Mouse (Mus musculus): ENCODE data around the gene F2rl1. TPM values are rescaled to one million over a fixed set of nuclear protein-coding genes. Genes with fewer than 3 reads are reported as not detected.
A peak's percentile ranks its signal among the peaks of the same experiment; 100 is the strongest.

F2rl1 gene
- total RNA-seq (2021) = under 1 TPM; 0.55 to 0.78 TPM
- long read RNA-seq, experiment 1 = 0 reads
- long read RNA-seq, experiment 2 = 0 reads

DNA sequence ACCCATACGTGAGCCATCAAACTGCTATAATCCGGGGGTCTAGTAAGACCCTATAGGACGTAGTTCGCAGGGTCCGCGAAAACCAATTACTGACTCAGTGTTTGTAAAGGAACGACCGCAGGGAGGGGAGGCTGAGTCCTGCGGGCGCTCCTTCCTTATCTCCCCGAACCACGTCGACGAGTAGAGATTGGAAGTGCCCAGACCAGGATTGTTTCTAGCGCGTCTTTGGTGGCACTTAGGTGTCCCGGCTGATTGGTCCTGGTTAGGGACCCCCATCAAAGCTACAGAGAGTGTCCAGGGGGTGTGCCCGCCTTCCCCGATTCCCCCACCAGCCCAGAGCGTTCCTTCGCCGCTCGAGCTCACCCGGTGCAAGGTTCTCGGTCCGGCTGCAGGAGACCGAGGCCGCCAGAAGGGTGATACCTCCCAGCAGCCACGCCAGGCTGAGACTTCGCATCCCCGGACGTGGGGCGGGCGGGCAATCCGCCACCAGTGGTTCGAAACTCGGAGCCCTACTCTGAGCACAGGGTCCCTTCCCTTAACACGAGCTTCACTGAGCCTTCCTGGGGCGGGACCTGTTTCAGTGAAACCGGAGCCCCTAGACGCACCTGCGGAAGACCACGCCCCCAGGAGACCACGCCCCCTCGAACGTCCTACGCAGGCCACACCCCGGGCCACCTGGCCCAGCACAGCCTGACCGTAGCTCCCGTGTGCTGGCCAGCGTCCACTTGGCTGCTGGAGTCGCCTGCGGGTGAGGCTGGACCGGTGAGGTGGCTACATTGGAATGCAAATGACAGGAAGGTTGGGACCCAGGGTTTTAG is at the start of gene F2rl1:
F2rl1 (minus strand) TSS at position 554 of the 818 bp plus-strand sequence.
- intact Hi-C loops (cut with DNase I) = no loop called here
- DNase-seq = peak; percentile 46 to 47

DNA sequence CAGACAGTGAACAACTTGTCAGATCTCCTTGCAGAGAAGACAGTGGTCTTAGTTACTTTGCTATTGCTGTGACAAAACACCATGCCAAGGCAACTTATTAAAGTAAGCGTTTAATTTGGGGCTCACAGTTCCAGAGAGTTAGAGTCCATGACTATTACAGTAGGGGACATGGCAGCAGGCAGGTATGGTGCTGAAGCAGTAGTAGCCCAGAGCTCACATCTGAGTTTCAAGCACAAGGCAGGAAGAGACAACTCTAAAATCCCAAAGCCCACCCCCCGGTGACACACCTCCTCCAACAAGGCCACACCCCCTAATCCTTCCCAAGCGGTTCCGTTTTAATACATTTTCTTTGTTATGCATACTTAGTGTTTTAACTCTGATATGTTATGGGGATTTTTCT is 45.9 kb upstream of the F2rl1 start:
- DNase-seq = no peak

DNA sequence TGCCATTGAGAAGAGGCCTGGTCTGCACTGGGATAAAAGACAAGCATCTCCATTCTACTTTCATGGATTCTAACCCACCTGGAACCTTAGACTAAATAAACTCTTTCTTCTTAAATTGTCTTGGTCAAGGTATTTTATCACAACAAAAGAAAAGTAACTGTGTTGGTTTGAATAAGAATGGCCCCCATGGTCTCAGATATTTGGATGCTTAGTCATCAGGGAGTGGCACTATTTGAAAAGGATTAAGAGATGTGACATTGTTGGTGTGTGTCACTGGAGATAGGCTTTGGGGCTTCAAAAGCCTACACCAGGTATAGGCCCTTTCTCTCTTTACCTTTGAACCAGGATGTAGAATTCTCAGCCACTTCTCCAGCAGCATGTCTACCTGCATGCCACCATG is 44.3 kb upstream of the F2rl1 start:
- no peak for DNase-seq
- intact Hi-C loops (cut with DNase I) = no loop called here

More for the DNA sequence above, 45.9 kb upstream of the F2rl1 start:
- intact Hi-C loops (cut with DNase I) = no loop called here

DNA sequence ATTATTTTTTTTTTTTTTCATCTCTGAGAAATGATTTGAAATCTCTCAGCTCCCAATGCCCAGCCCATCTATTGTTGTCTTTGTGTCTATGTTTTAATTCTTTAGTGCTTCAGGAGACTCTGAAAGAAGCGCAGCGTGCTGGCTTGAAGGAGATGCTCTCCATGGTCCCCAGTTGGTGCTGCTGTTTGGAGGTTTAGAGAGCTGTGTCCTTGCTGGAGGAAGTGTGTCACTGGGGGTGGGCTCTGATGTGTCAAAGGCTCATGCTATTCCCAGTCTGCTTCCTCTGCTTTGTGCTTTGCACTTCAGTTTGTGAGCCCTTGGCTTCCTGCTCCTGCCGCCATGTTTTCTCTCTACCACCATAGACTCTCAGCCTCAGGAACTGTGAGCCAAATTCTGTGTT is 43.3 kb upstream of the F2rl1 start:
- no peak for DNase-seq
- intact Hi-C loops (cut with DNase I) = no loop called here

DNA sequence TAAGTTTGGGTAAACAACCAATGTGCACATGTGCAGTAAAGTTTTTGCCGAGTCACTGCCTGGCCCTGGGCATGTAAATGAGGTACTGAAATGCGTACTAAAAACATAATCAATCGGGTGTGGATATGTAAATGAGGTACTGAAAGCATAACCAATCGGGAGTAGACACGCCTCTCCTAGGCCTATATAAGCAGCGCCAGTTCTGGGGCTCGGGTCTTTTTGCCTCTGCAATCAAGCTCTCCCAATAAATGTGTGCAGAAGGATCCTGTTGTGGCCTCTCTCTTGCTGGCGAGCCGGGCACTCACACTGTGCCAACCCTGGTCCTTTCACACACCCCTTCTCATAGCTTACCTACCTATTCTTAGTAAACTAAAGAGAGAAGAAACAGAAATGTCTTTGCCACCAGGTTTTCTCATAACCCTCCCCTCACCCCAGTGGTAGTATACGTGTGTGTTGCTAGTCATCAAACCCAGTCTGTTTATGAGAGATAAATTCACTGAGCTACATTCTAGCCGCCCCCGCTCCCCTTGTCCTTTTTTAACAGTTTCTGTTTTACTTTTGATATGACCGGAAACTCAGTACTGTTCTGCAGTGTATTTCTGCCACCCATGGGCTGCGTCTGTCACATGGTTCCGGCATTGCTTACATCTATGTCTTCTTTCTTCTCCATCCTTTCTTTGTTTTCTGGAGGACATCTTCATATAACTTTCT is 42.0 kb upstream of the F2rl1 start:
- DNase-seq = no peak
- intact Hi-C loops (cut with DNase I) = no loop called here

DNA sequence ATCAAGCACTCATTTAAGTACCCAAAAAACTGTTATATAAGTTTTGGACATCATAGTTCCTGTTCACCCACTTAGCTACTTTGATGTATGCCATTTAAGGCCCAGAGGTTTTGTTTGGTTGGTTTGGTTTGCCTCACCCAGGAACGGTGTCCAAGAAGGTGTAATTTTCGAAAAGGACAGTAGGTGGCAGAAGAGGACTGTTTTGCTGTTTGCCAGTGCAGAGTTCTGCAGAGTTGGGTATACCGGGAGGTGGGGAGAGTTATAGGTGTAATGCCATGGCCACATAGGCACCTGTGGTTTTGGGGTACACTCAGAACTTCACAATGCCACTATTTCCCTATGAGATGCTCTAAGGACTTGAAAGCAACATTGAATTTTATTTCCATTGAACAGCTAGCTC is 38.7 kb upstream of the F2rl1 start:
- intact Hi-C loops (cut with DNase I) = loop anchor here (1.0 to 5.0 kb wide), 4 partner anchors 54 to 329 kb away; partner anchors contain the start of gene F2r
- DNase-seq = peak; percentile 66 to 88

DNA sequence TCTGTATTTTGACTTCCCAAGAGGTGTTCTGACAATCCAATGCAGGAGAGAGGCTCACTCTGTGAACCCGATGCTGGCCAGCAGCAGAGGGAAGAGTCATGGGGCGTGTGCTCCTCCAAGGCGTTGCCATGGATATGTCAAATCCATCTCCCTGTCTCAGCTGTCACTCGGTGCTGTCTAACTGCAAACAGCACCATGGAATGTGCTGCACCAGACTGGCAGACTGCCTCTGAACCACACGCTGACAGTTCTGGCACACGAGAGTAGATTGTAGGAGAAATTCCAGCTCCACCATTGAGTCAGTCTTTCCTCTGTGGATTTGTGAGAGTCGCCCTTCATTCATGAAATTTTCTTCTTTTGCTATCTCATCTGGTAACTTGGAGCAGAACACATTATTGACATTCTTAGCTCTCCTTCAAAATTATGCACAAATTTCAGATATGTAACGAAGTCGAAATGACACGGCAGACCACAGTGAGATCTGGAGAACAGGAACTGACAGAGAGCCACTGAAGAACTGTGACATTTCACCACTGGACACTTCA is 38.1 kb upstream of the F2rl1 start:
- intact Hi-C loops (cut with DNase I) = loop anchor here (1.0 to 5.0 kb wide), 4 partner anchors 54 to 330 kb away; partner anchors contain the start of gene F2r
- DNase-seq = peak in 1 of 2 experiments; percentile 20

DNA sequence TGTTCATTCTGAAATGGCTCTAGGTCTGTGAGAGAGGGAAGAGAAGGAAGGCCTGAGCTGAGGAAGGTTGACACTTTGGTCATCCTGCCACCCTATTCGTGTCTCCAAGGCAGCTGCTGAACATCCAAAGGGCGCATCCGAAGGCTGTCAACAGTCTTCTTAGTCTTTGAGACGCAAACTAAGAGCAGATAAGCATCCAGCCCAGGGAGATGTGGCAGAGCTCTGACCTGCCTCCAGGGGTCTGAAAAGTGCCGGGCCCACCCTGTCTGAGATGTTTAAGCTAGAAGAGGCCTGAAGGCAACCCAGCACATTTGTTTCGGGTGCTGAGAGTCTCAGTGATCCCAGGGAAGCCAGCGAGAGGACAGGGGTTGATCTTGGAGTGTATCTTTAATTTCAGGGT is 32.3 kb upstream of the F2rl1 start:
- no peak for DNase-seq
- intact Hi-C loops (cut with DNase I) = no loop called here

DNA sequence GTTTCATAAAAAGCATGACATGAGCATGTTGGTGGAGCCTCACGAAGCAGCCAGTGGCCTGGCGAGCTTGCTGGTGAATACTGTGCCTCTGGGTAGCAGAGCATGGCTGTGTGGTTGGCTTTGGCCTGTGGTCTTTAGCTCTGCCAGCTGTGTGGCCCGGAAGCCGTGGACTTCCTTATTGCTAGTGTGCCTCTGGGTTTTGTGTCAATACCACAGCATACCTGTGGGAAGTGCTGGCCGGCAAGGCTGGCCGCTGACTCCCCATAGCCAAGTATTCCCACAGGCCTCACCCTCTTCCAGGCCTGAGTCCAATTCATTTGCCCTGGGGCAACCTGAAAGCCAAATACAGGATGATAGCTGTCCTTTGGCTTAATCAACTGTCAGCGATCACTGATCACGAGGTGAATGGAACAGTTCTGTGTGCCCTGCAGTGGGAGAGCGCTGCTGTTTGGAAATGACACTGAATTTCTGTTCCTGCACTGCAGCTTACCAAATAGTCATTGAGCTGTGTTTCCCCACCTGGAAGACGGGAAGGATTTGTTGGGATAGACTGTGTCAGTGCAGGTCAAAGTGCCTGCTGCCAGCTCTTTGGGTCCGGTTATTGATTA is 29.0 kb upstream of the F2rl1 start:
- no peak for DNase-seq
- intact Hi-C loops (cut with DNase I) = no loop called here

DNA sequence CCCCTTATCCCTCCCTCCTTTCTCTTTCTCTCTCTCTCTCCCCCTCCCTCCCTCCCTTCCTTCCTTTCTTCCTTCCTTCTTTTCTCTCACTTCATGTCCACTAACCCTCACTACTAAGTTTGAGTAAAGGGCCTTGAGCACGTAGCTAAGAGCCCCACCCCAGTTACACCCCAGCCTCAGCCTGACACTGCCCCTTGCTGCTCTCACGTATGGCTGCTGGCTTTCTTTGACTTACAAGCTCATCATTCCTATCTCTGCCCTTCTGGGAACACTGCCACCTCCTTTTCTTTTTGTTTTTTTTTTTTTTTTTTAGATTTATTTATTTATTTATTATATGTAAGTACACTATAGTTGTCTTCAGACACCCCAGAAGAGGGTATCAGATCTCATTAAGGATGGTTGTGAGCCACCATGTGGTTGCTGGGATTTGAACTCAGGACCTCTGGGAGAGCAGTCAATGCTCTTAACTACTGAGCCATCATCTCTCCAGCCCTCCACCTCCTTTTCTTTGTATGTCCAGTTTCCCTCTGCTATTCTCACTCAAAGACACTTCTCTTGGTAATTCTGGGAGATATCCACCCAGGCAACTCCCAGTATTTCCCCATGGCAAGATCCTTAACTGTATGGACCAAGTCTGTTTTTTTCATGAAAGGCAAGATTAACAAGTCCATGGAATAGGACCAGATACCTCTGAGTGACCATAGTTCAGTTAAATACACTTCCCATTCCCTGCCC is 25.8 kb upstream of the F2rl1 start:
- intact Hi-C loops (cut with DNase I) = no loop called here

DNA sequence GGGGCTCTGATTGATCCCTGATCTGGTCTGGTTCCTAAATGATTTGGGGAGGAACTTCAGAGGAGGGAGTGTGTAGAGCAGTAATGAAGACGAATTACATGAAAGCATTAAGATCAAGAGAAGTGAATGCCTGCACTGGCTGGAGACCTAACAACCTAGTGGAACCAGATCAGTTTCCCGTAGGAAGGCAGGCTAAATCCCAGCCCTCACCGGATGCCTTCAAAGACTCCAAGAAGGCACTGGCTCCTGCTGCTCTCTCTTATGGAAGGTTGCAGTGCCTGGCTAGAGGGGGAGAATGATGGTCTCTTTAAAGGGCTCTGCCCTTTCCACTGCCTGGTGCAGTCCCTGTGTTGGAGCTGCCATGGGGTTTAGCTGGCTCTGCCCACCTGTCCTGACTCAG is 24.4 kb upstream of the F2rl1 start:
- DNase-seq = no peak

More for the DNA sequence above, 25.8 kb upstream of the F2rl1 start:
- DNase-seq = no peak

DNA sequence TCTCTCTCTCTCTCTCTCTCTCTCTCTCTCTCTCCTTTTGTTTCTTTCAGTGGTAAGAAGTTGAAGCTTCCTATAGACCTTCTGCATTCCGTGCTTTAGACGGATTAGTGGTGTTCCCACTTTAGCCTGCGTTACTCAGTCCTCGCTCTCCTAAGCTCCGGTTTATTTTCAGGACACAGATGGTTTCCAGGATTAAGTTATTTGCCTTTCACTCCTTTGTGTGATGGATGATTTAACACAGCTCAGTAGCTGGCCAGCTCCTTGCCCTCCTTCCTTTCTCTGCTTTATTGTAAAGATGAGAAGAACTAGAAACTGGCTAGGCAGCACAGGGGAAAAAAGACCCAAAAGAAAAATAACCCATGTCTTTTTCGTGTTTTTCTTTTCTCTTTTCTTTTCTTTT is 23.8 kb upstream of the F2rl1 start:
- intact Hi-C loops (cut with DNase I) = no loop called here
- DNase-seq = no peak

More for the DNA sequence above, 24.4 kb upstream of the F2rl1 start:
- intact Hi-C loops (cut with DNase I) = no loop called here

DNA sequence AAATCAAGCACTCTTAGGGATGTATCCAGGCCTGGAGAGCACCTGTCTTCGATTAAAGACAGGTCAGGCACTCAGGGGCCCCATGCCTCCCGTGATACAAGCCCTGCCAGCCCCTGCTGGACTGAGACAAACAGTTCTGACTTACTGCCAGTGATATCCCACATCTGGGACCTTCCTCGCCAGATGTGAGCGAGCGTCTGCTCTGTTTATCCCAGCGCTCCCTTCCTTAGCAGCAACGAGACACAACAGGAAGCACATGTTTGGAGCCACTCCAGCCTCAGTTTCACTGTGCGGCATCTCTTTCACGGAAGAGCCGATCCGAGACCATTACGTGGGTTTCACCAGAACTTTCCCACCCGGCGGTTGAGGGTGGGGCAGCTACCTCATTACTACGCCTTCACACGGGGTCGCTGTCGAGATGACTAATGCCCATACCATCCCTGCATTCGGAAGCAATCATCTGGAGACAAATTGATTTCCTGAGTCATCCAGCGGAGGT is 23.3 kb upstream of the F2rl1 start:
- peak; percentile 42 to 57 for DNase-seq
- intact Hi-C loops (cut with DNase I) = no loop called here

DNA sequence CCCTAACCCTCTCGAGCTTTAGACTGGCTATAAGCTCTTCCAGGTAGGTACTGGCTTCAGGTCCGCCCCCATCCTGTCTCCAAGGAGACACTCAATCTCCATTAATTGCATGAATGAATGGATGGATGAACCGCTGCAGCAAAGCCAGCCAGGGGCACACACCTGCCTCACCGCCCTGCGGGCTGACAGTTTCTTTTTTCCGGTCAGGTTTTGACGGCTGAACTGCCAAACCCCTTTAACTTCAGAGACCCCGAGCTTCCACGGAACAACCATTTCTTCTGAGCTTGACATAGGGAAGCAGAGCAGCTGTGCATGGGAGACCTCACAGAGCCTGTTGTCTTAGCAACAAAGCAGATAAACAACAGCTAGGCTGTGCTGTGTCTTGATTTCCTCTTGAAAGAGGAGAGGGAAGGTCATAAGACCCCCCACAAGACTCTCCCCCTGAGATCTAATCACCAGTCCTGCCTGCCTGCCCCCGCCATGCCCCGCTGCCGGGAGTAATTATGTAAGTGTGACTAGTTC is 22.1 kb upstream of the F2rl1 start:
- no peak for DNase-seq
- intact Hi-C loops (cut with DNase I) = no loop called here

DNA sequence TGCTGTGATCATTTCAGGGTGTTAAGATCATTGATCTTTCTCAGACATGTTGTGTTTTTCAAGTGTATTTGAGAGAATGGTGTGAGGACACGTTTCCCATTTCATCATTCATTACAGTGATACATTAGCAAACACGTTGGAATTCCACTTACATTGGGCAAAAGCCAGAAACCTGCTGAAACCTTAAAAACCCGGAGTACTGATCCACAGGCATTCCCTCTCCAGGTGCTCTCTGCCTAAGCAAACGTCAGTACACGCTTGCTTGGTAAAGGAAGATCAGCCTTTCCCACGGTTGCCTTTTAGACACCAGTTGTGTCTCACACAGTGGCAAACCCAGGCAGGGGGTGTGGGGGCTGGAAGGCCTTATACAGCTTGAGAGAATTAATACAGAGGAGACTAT is 21.2 kb upstream of the F2rl1 start:
- DNase-seq = no peak
- intact Hi-C loops (cut with DNase I) = no loop called here

DNA sequence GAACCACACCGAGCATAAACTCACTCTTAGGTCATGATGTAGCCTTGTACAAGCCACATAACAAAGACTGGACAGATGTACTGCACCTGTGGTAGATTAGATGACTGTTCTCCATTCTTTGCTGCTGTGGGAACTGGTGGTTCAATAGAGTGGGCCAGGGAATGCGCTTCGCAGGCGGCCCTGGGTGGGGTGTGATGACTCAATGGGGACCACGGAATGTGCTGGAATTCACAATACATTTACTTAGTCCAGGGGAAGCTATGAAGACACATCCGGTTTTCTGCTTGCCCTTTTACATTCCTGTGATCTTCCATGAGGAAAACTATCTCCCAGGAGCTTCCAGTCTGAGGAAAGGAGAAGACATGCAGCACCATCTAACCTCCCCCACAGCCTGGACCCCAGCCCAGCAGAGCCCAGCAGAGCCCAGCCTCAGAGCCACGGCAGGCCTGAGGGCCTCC is 20.7 kb upstream of the F2rl1 start:
- no peak for DNase-seq
- intact Hi-C loops (cut with DNase I) = no loop called here

DNA sequence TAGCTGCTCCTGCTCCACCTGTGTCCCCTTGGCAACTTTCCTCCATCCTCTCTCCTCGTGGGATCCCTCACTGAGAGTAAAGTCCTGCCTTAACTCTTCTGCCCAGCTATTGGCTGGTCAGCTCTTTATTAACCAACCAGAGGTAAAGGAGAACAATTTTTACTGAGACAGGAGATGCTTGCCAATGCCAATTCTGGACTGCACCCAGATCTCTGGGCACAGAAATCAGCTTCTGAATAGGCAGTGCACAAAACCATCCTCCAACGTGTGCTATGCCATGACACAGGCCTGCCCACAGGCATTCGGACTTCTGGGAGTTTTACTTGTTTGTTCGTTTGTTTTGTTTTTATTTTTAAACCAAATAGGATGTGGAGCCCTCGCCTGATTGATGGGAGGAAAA is 13.0 kb upstream of the F2rl1 start:
- DNase-seq = no peak
- intact Hi-C loops (cut with DNase I) = no loop called here

DNA sequence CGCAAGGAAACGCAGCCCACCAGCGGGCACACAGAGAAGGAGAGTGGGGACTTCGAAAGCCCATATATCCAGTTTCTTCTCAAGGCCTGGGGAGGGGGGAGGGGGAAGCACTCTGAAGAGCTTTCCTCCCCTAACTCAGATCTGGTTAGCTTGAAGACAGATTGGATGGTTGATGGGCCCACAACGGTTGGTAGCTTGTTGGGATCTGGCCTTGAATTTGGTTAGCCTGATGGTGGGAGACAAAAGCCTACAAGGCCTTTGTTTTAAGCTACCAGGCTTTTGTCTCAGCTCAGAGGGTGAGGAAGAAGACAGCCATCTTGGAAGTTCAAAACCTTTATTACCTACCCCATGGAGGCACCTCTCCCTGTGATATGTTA is 11.1 kb upstream of the F2rl1 start:
- intact Hi-C loops (cut with DNase I) = no loop called here
- no peak for DNase-seq

DNA sequence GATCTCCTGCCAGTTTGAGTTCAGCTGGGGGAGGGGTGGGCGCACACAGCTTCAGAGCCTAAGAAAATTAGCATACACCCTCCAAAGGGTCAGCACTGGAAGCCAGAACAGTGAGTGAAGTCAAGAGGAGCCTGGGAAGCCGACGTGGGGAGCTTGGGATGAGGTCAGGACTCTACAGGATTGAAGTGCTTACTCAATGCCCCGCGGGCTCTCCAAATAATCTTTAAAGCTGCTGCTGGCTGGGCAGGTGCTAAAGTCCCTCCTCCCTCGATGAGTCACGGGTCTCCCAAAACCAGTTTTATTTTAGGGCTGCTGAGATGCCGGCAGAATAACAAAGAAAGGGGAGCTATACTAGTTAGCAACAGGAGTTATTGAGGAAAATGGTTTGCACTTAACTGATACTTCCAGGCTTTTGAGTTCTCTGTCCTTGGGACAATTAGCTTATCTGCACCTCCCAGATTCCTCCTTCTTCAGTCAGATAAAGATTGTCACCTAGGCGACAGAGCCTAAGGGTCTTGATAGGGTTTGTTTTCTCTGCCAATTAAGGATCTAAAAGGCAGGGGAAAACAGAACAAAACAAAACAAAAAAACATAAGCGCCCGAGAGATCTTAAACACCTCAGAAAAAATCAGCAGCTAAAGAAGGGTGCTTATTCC is 10.6 kb upstream of the F2rl1 start:
- DNase-seq = no peak
- intact Hi-C loops (cut with DNase I) = no loop called here

All from heart, postnatal 14 days (tissue).